Mouse (Mus musculus): ENCODE data around the gene Snrnp25. TPM values are rescaled to one million over a fixed set of nuclear protein-coding genes. Genes with fewer than 3 reads are reported as not detected.

The Snrnp25 gene
- 10 to 100 TPM; 14.4 to 15.6 TPM for total RNA-seq (2021)

- DNase-seq: peak; percentile 96
These were observed at the start of gene Snrnp25 for GRCm38 (mm10) chr11:32205058-32205873. TSS of gene Snrnp25 (plus strand) at chr11:32205415.

- DNase-seq: no peak
These were observed 48.2 kb upstream of the Snrnp25 start for GRCm38 (mm10) chr11:32156854-32157630.

- DNase-seq: no peak
These were observed 47.2 kb upstream of the Snrnp25 start for GRCm38 (mm10) chr11:32157791-32158594.

- no peak for DNase-seq
These were observed 46.0 kb upstream of the Snrnp25 start for GRCm38 (mm10) chr11:32159176-32159575.

GRCm38 (mm10) chr11:32160341-32160740 is 44.9 kb upstream of the Snrnp25 start:
- no peak for DNase-seq

GRCm38 (mm10) chr11:32161500-32161899 is 43.7 kb upstream of the Snrnp25 start:
- DNase-seq: no peak

GRCm38 (mm10) chr11:32161922-32162804 is 43.1 kb upstream of the Snrnp25 start:
- DNase-seq: peak; percentile 87

- DNase-seq: no peak
These were observed 38.5 kb upstream of the Snrnp25 start for GRCm38 (mm10) chr11:32166683-32167082.

GRCm38 (mm10) chr11:32178506-32178905 is 26.7 kb upstream of the Snrnp25 start:
- DNase-seq: no peak

- no peak for DNase-seq
These were observed 24.0 kb upstream of the Snrnp25 start for GRCm38 (mm10) chr11:32181246-32181645.

GRCm38 (mm10) chr11:32181973-32182868 is 23.0 kb upstream of the Snrnp25 start:
- peak; percentile 89 for DNase-seq

GRCm38 (mm10) chr11:32184469-32184868 is 20.7 kb upstream of the Snrnp25 start:
- DNase-seq: peak; percentile 1

- DNase-seq: peak; percentile 1
These were observed 19.2 kb upstream of the Snrnp25 start for GRCm38 (mm10) chr11:32186031-32186430.

- DNase-seq: peak; percentile 2
These were observed 18.0 kb upstream of the Snrnp25 start for GRCm38 (mm10) chr11:32187256-32187655.

GRCm38 (mm10) chr11:32188881-32189280 is 16.3 kb upstream of the Snrnp25 start:
- DNase-seq: no peak

- DNase-seq: no peak
These were observed 15.8 kb upstream of the Snrnp25 start for GRCm38 (mm10) chr11:32189434-32189833.

GRCm38 (mm10) chr11:32190119-32190518 is 15.1 kb upstream of the Snrnp25 start:
- DNase-seq: no peak

- DNase-seq: no peak
These were observed 14.6 kb upstream of the Snrnp25 start for GRCm38 (mm10) chr11:32190603-32191110.

- DNase-seq: no peak
These were observed 12.1 kb upstream of the Snrnp25 start for GRCm38 (mm10) chr11:32193156-32193555.

- DNase-seq: no peak
These were observed 11.1 kb upstream of the Snrnp25 start for GRCm38 (mm10) chr11:32194086-32194485.

Measured in heart, postnatal 4 days (tissue).